Mouse (Mus musculus) midbrain, embryonic 13.5 days (tissue): Measurements from ENCODE around the gene 1700018F24Rik. TPM values are rescaled to one million over a fixed set of nuclear protein-coding genes. Genes with fewer than 3 reads are reported as not detected.

ENCODE experiments used
- ATAC-seq: fragments of 200-750 bp; cut with Nextera tagmentation; 2 replicates; pipeline ENCODE4 v1.8.0; 2017; ENCODE audit warnings: mild to moderate bottlenecking, moderate TSS enrichment, moderate library complexity
- H3K27ac ChIP-seq: fragments of 300-500 bp; sonication (generic); 2 replicates; pipeline ENCODE4 v1.5.1; 2015; ENCODE audit warnings: inconsistent platforms, mild to moderate bottlenecking, moderate library complexity
- H3K27me3 ChIP-seq: fragments of 300-500 bp; sonication (generic); 2 replicates; pipeline ENCODE4 v1.6.1; 2015; ENCODE audit warnings: mild to moderate bottlenecking, inconsistent platforms
- H3K36me3 ChIP-seq: fragments of 300-500 bp; sonication (generic); 2 replicates; pipeline ENCODE4 v1.6.1; 2015; ENCODE audit warnings: mild to moderate bottlenecking, inconsistent platforms
- H3K4me1 ChIP-seq: fragments of 300-500 bp; sonication (generic); replicated peaks from 2 replicates; pipeline ENCODE4 v1.6.1; 2015; ENCODE audit warnings: inconsistent platforms
- H3K4me2 ChIP-seq: fragments of 300-500 bp; sonication (generic); replicated peaks from 2 replicates; pipeline ENCODE4 v1.6.1; 2015; ENCODE audit warnings: moderate library complexity, mild to moderate bottlenecking, inconsistent platforms
- H3K4me3 ChIP-seq: fragments of 300-500 bp; sonication (generic); replicated peaks from 2 replicates; pipeline ENCODE4 v1.5.1; 2015; ENCODE audit warnings: mild to moderate bottlenecking, inconsistent platforms
- H3K9ac ChIP-seq: fragments of 300-500 bp; sonication (generic); replicated peaks from 2 replicates; pipeline ENCODE4 v1.6.1; 2015; ENCODE audit warnings: mild to moderate bottlenecking, inconsistent platforms
- H3K9me3 ChIP-seq: fragments of 300-500 bp; sonication (generic); 2 replicates; pipeline ENCODE4 v1.6.1; 2016; ENCODE audit warnings: mild to moderate bottlenecking, inconsistent platforms
- WGBS: fragments of 180-500 bp; shearing (Covaris S2); methylation state at CpG from one replicate; pipeline ENCODE4 v1.1.7; 2015; 5-methylcytosine and 5-hydroxymethylcytosine counted together
- polyA plus RNA-seq: library from polyadenylated mRNA; unstranded; fragments of >200 nt; fragmentation: Nextera tagmentation; extraction: Ambion mirVana; gene quantifications from 2 replicates; pipeline ENCODE4 v1.2.1, GENCODE M21; 2015

The 1700018F24Rik gene
- polyA plus RNA-seq, 1 experiment from 2014 or later = not detected

- peak overlapping the region; percentile 91 for H3K4me3 ChIP-seq
- H3K4me2 ChIP-seq = peak overlapping the region; percentile 85
- no peak for ATAC-seq
- H3K9ac ChIP-seq = peak overlapping the region; percentile 95; the same call in 1 of the 2 replicates
- H3K4me1 ChIP-seq = peaks cover 13% of the 10 kb centered on the region
- H3K36me3 ChIP-seq = peaks cover 10% of the 10 kb centered on the region
- no peaks in the 10 kb centered on the region for H3K9me3 ChIP-seq
- no peak overlapping the region for H3K27ac ChIP-seq
- WGBS = 88% methylated on average over 2 of the region's 2 CpGs
- no peaks in the 10 kb centered on the region for H3K27me3 ChIP-seq
These were observed 42.0 kb downstream of the 1700018F24Rik start for GRCm38 (mm10) chr5:145084822-145085221.

GRCm38 (mm10) chr5:145088186-145088585 is 45.4 kb downstream of the 1700018F24Rik start:
- Histone ChIP-seq H3K36me3 (peaks cover 32% of the 10 kb centered on the region), H3K9ac (no peak overlapping the region), H3K9me3 (no peaks in the 10 kb centered on the region), H3K4me2 (no peak overlapping the region), H3K27me3 (no peaks in the 10 kb centered on the region), H3K27ac (no peak overlapping the region), H3K4me3 (no peak overlapping the region), H3K4me1 (peaks cover 13% of the 10 kb centered on the region)
- 95% methylated on average over 2 of the region's 2 CpGs for WGBS
- no peak for ATAC-seq

GRCm38 (mm10) chr5:145089878-145090277 is 47.1 kb downstream of the 1700018F24Rik start:
- Histone ChIP-seq H3K27ac (no peak overlapping the region), H3K9me3 (no peaks in the 10 kb centered on the region), H3K4me1 (peaks cover 6% of the 10 kb centered on the region), H3K36me3 (peaks cover 48% of the 10 kb centered on the region), H3K4me2 (no peak overlapping the region), H3K27me3 (no peaks in the 10 kb centered on the region), H3K9ac (no peak overlapping the region), H3K4me3 (no peak overlapping the region)
- ATAC-seq = no peak
- 97% methylated on average over 3 of the region's 3 CpGs for WGBS

Other genes with a start within 250 kb of the 1700018F24Rik start
- gene Smurf1, start 77.1 kb upstream of the 1700018F24Rik start, polyA plus RNA-seq = 26.9 and 32.2 TPM in 2 replicates
- not detected in 2 replicates for gene Gm4871, start 10.2 kb upstream of the 1700018F24Rik start, polyA plus RNA-seq
- gene Arpc1a, start 40.8 kb downstream of the 1700018F24Rik start, polyA plus RNA-seq = 250 and 259 TPM in 2 replicates
- gene Kpna7, start 41.0 kb downstream of the 1700018F24Rik start, polyA plus RNA-seq = not detected in 2 replicates
- gene Arpc1b, start 71.2 kb downstream of the 1700018F24Rik start, polyA plus RNA-seq = 51.3 and 64.1 TPM in 2 replicates
- gene Pdap1, start 97.2 kb downstream of the 1700018F24Rik start, polyA plus RNA-seq = 131 TPM in 2 replicates
- gene Bud31, start 97.4 kb downstream of the 1700018F24Rik start, polyA plus RNA-seq = 228 and 231 TPM in 2 replicates
- 22.1 and 22.8 TPM in 2 replicates for gene Ptcd1, start 124.1 kb downstream of the 1700018F24Rik start, polyA plus RNA-seq
- 57.2 and 58.9 TPM in 2 replicates for gene Cpsf4, start 124.2 kb downstream of the 1700018F24Rik start, polyA plus RNA-seq
- gene Atp5j2, start 149.1 kb downstream of the 1700018F24Rik start, polyA plus RNA-seq = 677 and 698 TPM in 2 replicates
- 13.8 and 15.0 TPM in 2 replicates for gene Zkscan14, start 158.9 kb downstream of the 1700018F24Rik start, polyA plus RNA-seq
- 18.9 and 19.7 TPM in 2 replicates for gene Zkscan5, start 161.6 kb downstream of the 1700018F24Rik start, polyA plus RNA-seq
- gene Zfp655, start 188.7 kb downstream of the 1700018F24Rik start, polyA plus RNA-seq = 38.7 and 40.9 TPM in 2 replicates
- gene Zscan25, start 237.5 kb downstream of the 1700018F24Rik start, polyA plus RNA-seq = 0.95 and 1.00 TPM in 2 replicates